Mouse (Mus musculus) hindbrain, embryonic 10.5 days (tissue): ENCODE data around the gene H2-Eb2. TPM values are rescaled to one million over a fixed set of nuclear protein-coding genes. Genes with fewer than 3 reads are reported as not detected.
"Not testable (repeated sequence)": the region's sequence is repeated elsewhere in the genome, so short reads cannot be mapped to it uniquely, and the experiment has no call there.

Experiments used
- DNase-seq: peaks from one replicate; pipeline ENCODE4 v3.0.0-alpha.2; 2017; ENCODE audit warnings: low spot score
- H3K27ac ChIP-seq: fragments of 300-500 bp; sonication (generic); 2 replicates; pipeline ENCODE4 v1.5.1; 2016; ENCODE audit warnings: mild to moderate bottlenecking, moderate library complexity
- H3K27me3 ChIP-seq: fragments of 300-500 bp; sonication (generic); 2 replicates; pipeline ENCODE4 v1.6.1; 2016; ENCODE audit warnings: mild to moderate bottlenecking; ENCODE audit not compliant: poor library complexity, insufficient read depth, severe bottlenecking
- H3K36me3 ChIP-seq: fragments of 300-500 bp; sonication (generic); 2 replicates; pipeline ENCODE4 v1.6.1; 2016; ENCODE audit warnings: mild to moderate bottlenecking, moderate library complexity
- H3K4me1 ChIP-seq: fragments of 300-500 bp; sonication (generic); replicated peaks from 2 replicates; pipeline ENCODE4 v1.6.1; 2016; ENCODE audit warnings: mild to moderate bottlenecking
- H3K4me3 ChIP-seq: fragments of 300-500 bp; sonication (generic); 2 replicates; pipeline ENCODE4 v1.5.1; 2016; ENCODE audit warnings: mild to moderate bottlenecking, moderate library complexity
- H3K9me3 ChIP-seq: fragments of 300-500 bp; sonication (generic); 2 replicates; pipeline ENCODE4 v1.6.1; 2016; ENCODE audit warnings: mild to moderate bottlenecking, moderate library complexity
- WGBS: fragments of 180-500 bp; shearing (Covaris S2); methylation state at CpG from one replicate; pipeline ENCODE4 v1.1.7; 2016; 5-methylcytosine and 5-hydroxymethylcytosine counted together
- polyA plus RNA-seq: library from polyadenylated mRNA; unstranded; fragments of >200 nt; fragmentation: Nextera tagmentation; extraction: Ambion mirVana; gene quantifications from 2 replicates; pipeline ENCODE4 v1.2.1, GENCODE M21; 2016

Gene H2-Eb2
- polyA plus RNA-seq, 1 experiment from 2014 or later = not detected

DNA sequence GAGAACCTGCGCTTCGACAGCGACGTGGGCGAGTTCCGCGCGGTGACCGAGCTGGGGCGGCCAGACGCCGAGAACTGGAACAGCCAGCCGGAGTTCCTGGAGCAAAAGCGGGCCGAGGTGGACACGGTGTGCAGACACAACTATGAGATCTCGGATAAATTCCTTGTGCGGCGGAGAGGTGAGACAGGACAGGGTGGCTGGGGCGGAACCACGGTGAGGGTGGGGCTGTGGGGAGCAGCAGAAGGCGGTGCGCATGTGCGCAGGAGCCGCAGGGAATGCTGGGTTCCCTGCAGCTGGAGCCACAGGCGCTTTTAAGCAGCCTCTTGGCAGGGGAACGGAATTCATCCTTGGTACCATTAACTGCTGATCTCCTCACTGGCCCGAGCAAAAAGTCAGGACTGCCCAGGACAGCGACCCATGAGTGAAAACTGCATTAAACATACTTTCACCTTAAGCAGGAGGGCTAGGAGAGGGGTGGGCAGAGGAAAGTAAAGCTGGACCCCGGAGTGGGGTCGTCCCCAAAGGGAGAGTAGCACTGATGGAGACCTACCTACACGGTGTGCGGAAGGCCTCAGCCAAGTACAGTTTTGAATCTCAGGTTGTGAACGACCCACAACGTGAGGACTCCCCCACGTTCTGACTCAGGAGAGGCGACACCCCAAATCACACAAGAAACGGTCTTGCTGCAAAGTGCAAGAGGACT is 15.6 kb upstream of the H2-Eb2 start:
- peak; percentile 72 for DNase-seq
- 25% methylated on average over 38 of the region's 38 CpGs for WGBS
- H3K9me3 ChIP-seq = no peaks in the 10 kb centered on the region
- H3K4me1 ChIP-seq = peaks cover 5% of the 10 kb centered on the region
- H3K27me3 ChIP-seq = peaks cover 5% of the 10 kb centered on the region; the same call in 1 of the 2 replicates
- no peaks in the 10 kb centered on the region for H3K36me3 ChIP-seq
- peak overlapping the region; percentile 64 for H3K4me3 ChIP-seq
- H3K27ac ChIP-seq = peak overlapping the region; percentile 83

DNA sequence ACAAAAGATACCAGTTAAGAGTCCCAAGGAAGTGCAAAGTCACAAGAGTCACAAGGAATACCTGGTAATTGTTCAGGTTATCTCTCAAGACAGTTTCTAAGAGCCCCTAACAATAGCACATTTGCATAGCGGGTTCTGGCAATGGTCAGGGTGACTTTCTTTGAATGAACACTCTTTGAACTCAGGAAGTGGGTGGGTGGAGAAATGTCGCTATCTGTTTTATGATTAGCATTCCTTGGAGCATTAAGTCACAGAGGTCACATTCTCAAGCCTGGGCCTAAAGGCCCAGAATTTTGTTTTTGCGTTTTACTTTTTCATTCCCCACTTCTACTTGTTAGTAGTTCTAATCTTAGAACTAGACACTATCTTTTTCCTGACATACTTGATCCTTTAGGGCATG is 14.9 kb upstream of the H2-Eb2 start:
- WGBS = 80% methylated on average over 3 of the region's 3 CpGs
- not testable (repeated sequence) for H3K9me3 ChIP-seq, H3K4me1 ChIP-seq, H3K27me3 ChIP-seq, H3K27ac ChIP-seq, DNase-seq, H3K36me3 ChIP-seq, H3K4me3 ChIP-seq

DNA sequence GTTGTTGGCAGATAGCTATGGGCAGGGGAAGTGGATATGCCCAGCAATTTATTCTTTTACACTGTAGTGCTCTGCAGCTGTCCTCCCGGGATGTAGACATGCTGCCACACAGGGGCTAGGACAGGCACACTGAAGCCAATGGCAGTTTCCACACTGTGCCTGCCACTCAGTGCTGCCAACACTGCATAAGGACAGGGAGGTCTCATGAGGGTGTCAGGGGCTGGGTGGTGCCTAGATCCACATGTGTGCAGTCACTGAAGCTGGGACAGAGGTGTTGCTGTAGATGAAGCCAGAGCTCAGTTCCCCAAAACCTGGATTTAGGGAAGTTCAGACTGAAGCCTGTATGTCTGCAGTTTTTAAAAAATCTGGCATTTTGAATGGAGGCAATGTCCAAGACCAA is 13.3 kb upstream of the H2-Eb2 start:
- no peaks in the 10 kb centered on the region for H3K36me3 ChIP-seq
- H3K4me1 ChIP-seq = peaks cover 10% of the 10 kb centered on the region
- 92% methylated on average over 1 of the region's 1 CpGs for WGBS
- no peak overlapping the region for H3K27ac ChIP-seq
- H3K4me3 ChIP-seq = no peak overlapping the region
- no peak for DNase-seq
- H3K27me3 ChIP-seq = peaks cover 5% of the 10 kb centered on the region; the same call in 1 of the 2 replicates
- no peaks in the 10 kb centered on the region for H3K9me3 ChIP-seq

DNA sequence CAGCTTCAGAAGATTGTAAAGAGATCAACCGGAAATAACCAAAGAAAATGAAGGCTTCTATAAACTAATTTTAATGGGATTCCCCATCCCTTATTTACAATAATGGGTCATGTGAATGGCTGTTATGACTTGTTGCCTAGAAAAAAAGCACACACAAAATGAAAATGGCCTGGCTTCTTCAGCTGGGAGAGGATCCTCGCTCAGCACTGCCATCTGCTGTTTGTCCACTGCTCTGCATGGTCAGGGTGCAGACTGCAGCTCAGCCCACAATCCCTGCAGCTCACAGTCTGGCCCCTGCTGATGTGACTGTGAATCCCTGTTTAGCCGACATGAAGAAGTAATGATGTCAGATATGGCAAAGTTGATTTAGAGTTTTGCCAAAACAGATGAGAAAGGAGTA is 12.1 kb upstream of the H2-Eb2 start:
- H3K27me3 ChIP-seq = no peaks in the 10 kb centered on the region
- peaks cover 10% of the 10 kb centered on the region for H3K4me1 ChIP-seq
- DNase-seq = peak; percentile 82
- WGBS = 42% methylated on average over 3 of the region's 3 CpGs
- H3K36me3 ChIP-seq = no peaks in the 10 kb centered on the region
- no peak overlapping the region for H3K4me3 ChIP-seq
- no peaks in the 10 kb centered on the region for H3K9me3 ChIP-seq
- no peak overlapping the region for H3K27ac ChIP-seq

DNA sequence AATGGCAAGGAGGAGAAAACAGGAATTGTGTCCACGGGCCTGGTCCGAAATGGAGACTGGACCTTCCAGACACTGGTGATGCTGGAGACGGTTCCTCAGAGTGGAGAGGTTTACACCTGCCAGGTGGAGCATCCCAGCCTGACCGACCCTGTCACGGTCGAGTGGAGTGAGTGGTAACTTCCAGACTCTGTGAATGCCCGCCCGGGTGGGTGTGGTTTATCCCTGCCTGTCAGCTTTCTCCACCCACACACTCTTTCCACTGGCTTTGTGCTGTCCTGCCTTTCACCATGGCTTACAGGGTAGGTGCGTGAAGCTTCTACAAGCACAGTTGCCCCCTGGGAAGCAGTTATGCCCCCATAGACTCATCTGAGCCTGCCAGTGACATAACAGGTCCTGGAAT is 11.2 kb upstream of the H2-Eb2 start:
- Histone ChIP-seq H3K27me3 (no peaks in the 10 kb centered on the region), H3K4me3 (no peak overlapping the region), H3K9me3 (no peaks in the 10 kb centered on the region), H3K4me1 (peaks cover 8% of the 10 kb centered on the region), H3K36me3 (no peaks in the 10 kb centered on the region), H3K27ac (no peak overlapping the region)
- 69% methylated on average over 9 of the region's 9 CpGs for WGBS
- no peak for DNase-seq

DNA sequence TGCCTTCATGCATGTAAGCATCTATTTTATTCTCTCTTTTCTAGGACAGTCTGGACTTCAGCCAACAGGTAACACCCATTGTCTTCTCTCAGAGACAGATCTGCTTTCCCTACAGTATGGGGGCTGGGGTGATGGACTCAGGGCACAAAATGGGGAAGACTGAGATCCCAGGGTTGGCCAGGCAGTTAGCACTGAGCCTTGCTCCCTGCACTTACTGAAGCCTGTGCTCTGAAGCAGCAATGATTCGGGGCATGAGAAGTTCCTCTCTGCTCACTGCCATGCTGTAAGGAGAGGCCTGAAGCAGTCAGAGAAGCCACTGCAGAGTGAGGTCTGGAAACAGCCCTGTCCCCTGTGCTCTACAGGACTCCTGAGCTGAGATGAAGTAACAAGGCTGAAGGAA is 10.0 kb upstream of the H2-Eb2 start:
- no peaks in the 10 kb centered on the region for H3K36me3 ChIP-seq
- H3K4me1 ChIP-seq = 0 out of 2 replicates have a peak, but pooled peaks cover 5% of the 10 kb centered on the region
- H3K4me3 ChIP-seq = no peak overlapping the region
- no peak overlapping the region for H3K27ac ChIP-seq
- DNase-seq = no peak
- no peaks in the 10 kb centered on the region for H3K27me3 ChIP-seq
- no peaks in the 10 kb centered on the region for H3K9me3 ChIP-seq
- WGBS = 90% methylated on average over 1 of the region's 1 CpGs

DNA sequence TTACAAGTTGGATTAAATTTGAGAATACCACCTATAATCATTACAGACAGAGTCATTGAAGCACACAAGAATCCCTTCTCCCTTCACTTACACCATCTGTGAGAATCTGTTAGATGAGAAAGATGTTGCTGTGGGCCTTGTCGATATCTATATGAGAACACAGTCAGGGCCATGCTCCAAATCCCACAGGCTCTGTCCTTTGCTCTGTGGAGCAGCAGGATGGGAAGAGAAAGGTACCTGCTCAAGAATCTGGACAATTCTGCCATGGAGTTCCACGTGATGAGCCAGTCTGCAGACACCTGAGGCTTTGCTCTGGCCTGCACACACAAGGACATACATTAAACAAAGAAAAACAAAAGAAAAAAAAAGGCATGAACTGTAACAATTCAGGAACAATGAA is 8.8 kb upstream of the H2-Eb2 start:
- no peak overlapping the region for H3K4me3 ChIP-seq
- WGBS = 72% methylated on average over 2 of the region's 2 CpGs
- H3K27me3 ChIP-seq = no peaks in the 10 kb centered on the region
- H3K9me3 ChIP-seq = no peaks in the 10 kb centered on the region
- no peaks in the 10 kb centered on the region for H3K36me3 ChIP-seq
- DNase-seq = no peak
- H3K27ac ChIP-seq = no peak overlapping the region
- 0 out of 2 replicates have a peak, but pooled peaks cover 5% of the 10 kb centered on the region for H3K4me1 ChIP-seq

DNA sequence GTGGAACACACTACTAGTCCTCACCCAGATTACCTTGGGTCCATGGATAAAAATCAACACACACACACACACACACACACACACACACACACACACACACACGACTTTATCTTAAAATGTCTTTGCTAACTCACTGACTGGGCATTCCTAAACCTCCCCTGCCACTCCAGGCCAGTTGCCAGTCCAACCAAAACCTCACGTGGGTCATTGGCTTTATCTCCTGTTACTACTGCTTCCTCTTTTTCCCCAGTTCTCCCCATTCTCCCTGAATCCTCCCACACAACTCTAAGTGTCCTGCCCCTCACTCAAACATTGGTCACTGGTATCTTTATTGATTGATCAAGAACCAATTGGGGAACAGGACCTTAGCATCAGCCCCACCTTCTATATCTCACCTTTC is 8.2 kb upstream of the H2-Eb2 start:
- Histone ChIP-seq H3K36me3 (no peaks in the 10 kb centered on the region), H3K4me1 (0 out of 2 replicates have a peak, but pooled peaks cover 5% of the 10 kb centered on the region), H3K9me3 (no peaks in the 10 kb centered on the region), H3K4me3 (no peak overlapping the region), H3K27me3 (no peaks in the 10 kb centered on the region), H3K27ac (no peak overlapping the region)
- no peak for DNase-seq
- WGBS = 48% methylated on average over 2 of the region's 2 CpGs

DNA sequence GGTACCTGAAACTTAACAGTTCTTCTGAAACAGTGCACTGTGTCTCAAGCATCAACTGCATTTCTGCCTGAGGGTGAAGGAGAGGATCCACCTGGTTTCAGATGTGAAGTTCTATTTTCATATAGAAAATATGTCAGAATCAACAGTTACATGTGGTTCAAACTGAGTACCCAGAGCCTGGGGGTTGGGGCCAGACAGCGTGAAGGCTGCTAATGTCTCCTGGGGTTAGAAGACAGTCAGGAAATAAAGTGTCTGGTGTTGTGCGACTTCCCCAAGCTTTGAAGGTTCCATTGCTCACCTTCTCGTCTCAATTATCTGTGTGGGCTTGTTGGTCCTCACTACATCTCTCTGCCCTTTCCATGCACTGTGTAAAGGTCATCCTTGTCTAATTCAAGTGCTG is 908 bp downstream of the H2-Eb2 start:
- 87% methylated on average over 3 of the region's 3 CpGs for WGBS
- Histone ChIP-seq H3K4me1 (peaks cover 7% of the 10 kb centered on the region; the same call in 1 of the 2 replicates), H3K9me3 (no peaks in the 10 kb centered on the region), H3K4me3 (no peak overlapping the region), H3K27ac (no peak overlapping the region), H3K36me3 (no peaks in the 10 kb centered on the region), H3K27me3 (no peaks in the 10 kb centered on the region)
- no peak for DNase-seq

DNA sequence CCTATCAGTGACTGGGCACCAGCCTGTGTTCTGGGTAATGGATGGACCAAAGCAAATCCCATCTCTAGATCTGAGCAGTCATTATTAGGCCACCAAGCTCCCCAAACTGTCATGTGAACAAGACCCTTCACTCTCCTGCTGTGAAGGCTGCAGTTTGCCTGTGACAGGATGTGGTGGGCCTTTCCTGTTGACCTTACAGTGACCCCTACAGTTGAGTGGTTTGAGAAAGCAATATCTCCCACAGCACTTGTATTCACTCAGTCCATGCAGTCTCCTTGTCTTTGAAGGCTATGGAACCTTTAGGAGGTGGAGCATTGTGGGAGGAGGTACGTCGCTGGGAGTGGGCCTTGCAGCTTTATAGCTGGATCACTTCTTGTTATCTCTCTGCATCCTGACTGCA is 4.3 kb downstream of the H2-Eb2 start:
- 79% methylated on average over 2 of the region's 2 CpGs for WGBS
- no peaks in the 10 kb centered on the region for H3K36me3 ChIP-seq
- no peak for DNase-seq
- H3K27me3 ChIP-seq = no peaks in the 10 kb centered on the region
- H3K9me3 ChIP-seq = no peaks in the 10 kb centered on the region
- no peak overlapping the region for H3K27ac ChIP-seq
- H3K4me1 ChIP-seq = peaks cover 7% of the 10 kb centered on the region; the same call in 1 of the 2 replicates
- no peak overlapping the region for H3K4me3 ChIP-seq

DNA sequence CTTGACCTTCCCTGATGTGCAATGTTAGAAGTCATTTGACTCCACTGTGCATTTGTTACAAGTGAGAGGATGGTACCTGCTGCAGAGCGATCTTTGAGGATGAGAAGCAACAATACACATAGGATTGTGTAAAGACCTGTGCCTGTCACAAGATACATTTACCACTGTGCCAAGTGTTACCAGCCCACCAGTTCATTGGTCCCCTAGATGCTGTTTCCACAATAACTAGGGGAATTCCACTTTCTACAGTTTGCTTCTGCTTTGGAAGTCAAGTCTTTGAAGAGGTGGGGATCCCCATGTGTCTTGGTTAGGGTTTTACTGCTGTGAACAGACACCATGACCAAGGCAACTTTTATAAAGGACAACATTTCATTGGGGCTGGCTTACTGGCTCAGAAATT is 5.7 kb downstream of the H2-Eb2 start:
- Histone ChIP-seq H3K36me3 (no peaks in the 10 kb centered on the region), H3K4me3 (no peak overlapping the region), H3K9me3 (no peaks in the 10 kb centered on the region), H3K27me3 (no peaks in the 10 kb centered on the region), H3K27ac (no peak overlapping the region), H3K4me1 (0 out of 2 replicates have a peak, but pooled peaks cover 3% of the 10 kb centered on the region)
- WGBS = 100% methylated on average over 1 of the region's 1 CpGs
- no peak for DNase-seq

DNA sequence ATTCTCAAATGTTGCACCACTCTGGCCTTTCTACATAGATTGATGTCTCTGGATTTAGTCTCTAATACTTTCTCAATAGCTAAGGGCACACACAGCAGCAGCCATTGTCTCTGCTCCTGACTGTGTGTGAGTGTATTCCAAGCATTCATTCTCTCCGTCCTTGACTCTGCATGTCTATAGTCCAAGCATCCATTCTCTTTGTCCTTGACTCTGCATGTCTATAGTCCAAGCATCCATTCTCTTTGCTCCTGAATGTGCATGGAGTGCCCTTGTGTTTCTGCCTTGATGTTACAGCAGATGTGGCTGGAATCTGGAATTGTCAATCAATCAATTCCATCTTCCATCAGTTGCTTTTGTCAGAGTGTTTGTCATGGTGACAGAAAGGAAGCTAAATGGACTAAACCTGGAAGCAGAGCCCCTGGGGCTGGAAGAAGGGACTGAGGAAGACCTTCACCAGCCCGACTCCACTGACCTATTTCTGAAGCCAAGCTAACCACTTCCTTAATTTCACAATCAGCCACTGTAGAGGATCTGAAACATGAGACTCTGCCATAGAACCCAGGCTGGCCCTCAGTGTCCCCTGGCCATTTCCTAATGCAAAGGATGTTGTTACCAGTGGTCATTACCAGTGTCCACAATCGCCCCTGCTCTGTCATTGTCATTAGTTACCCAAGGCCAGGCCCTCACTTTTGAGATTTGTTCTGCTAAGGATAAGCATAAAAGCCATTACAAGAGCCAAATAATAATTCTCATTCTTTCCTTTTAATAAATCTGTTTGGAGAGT is 15.3 kb downstream of the H2-Eb2 start:
- no peak for DNase-seq
- Histone ChIP-seq H3K9me3 (no peaks in the 10 kb centered on the region), H3K4me3 (no peak overlapping the region), H3K27ac (no peak overlapping the region), H3K36me3 (no peaks in the 10 kb centered on the region), H3K4me1 (peaks cover 7% of the 10 kb centered on the region; the same call in 1 of the 2 replicates), H3K27me3 (no peaks in the 10 kb centered on the region)
- WGBS = 48% methylated on average over 3 of the region's 3 CpGs

DNA sequence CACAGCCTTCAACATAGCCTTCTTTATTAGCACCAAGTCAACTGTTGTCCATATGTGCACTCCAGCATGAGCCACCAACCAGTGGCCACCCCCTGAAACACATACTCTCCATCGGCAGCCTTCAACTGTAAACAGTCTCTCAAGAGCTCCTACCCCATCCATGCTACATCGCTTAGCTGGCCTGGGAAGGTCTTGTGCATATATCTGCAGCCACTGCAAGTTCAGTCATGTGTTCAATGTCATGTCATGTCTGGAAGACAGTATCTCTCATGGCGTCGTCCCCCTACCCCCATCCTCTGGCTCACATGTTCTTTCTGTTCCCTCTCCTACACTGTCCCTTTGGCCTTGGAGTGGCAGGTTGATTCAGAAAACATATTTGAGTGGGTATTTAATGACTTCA is 19.4 kb downstream of the H2-Eb2 start:
- H3K27ac ChIP-seq = no peak overlapping the region
- no peak for DNase-seq
- H3K27me3 ChIP-seq = no peaks in the 10 kb centered on the region
- H3K9me3 ChIP-seq = no peaks in the 10 kb centered on the region
- H3K36me3 ChIP-seq = no peaks in the 10 kb centered on the region
- 87% methylated on average over 4 of the region's 4 CpGs for WGBS
- H3K4me3 ChIP-seq = no peak overlapping the region
- peaks cover 7% of the 10 kb centered on the region; the same call in 1 of the 2 replicates for H3K4me1 ChIP-seq
